23 mouse cellular contexts compared by ENCODE assay signal in the genomic region with DNA sequence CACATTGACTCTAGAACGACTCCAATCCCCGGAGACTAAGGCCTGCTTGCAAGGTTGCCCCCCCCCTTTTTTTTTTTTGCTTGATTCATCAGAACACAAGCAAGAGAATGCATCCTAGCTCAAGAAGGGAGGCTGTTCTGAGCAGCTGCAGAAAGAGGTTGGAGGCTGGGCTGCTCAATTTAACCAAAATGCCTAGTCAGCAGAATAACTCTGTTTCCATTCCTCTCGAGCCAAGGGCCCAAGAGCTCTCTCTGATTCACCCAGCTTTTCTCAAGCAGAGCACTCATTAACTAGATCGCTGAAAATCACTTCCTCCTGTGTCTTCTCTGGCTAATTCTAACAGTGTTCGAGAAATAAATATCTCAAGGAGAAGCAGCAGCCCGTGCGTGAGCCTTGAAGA. TPM values are rescaled to one million over a fixed set of nuclear protein-coding genes. Genes with fewer than 3 reads are reported as not detected.
DNase-seq lines count a peak whose midpoint lies in the region; ATAC-seq and TF ChIP-seq lines count a peak whose summit lies in the region.
"Had no signal": no experiment of that assay in that cellular context is flagged by ENCODE, and none has a peak within 500 bp of the region (broad histone marks: within the 10 kb centered on the region; RNA-seq: fewer than 3 reads in every experiment).

No protein-coding gene starts in this region.

- TF ChIP-seq POLR2A in kidney, adult 2 months (IDR thresholded peaks at IDR 0.05; ENCODE audit: low read depth, low read length) = no peak

- H3K4me2 ChIP-seq in embryonic facial prominence, embryonic 12.5 days (replicated peaks) = no peak overlapping the region
- H3K4me2 ChIP-seq in embryonic facial prominence, embryonic 14.5 days (ENCODE audit: low read depth, low read length) = no peak overlapping the region
- H3K4me2 ChIP-seq: liver, embryonic 11.5 days had no signal

- no peaks in the 10 kb centered on the region for H3K9me3 ChIP-seq in embryonic facial prominence, embryonic 12.5 days
- H3K9me3 ChIP-seq in embryonic facial prominence, embryonic 10.5 days = no peaks in the 10 kb centered on the region
- no peaks in the 10 kb centered on the region for H3K9me3 ChIP-seq in embryonic facial prominence, embryonic 14.5 days (ENCODE audit: control insufficient read depth, low read length)
- H3K9me3 ChIP-seq: G1E; heart, embryonic 10.5 days had no signal

- H3K27ac ChIP-seq in embryonic facial prominence, embryonic 12.5 days = peak overlapping the region; percentile 8; the same call in 1 of the 2 replicates
- H3K27ac ChIP-seq in embryonic facial prominence, embryonic 10.5 days (replicated peaks) = no peak overlapping the region
- peak overlapping the region; percentile 25; the same call in 1 of the 2 replicates for H3K27ac ChIP-seq in kidney, adult 2 months (ENCODE audit: insufficient read depth, low read depth, low read length)
- H3K27ac ChIP-seq in embryonic facial prominence, embryonic 14.5 days (replicated peaks; ENCODE audit: low read depth, low read length) = no peak overlapping the region
- H3K27ac ChIP-seq: heart, embryonic 10.5 days; stomach, postnatal 0 days had no signal

- H3K4me3 ChIP-seq in embryonic facial prominence, embryonic 12.5 days = no peak overlapping the region
- no peak overlapping the region for H3K4me3 ChIP-seq in embryonic facial prominence, embryonic 10.5 days
- no peak overlapping the region for H3K4me3 ChIP-seq in kidney, adult 2 months (ENCODE audit: insufficient read depth, low read depth, low read length)
- H3K4me3 ChIP-seq in embryonic facial prominence, embryonic 14.5 days (ENCODE audit: low read depth, low read length) = no peak overlapping the region
- H3K4me3 ChIP-seq: heart, embryonic 10.5 days had no signal

- no peak overlapping the region for H3K9ac ChIP-seq in embryonic facial prominence, embryonic 12.5 days
- no peak overlapping the region for H3K9ac ChIP-seq in embryonic facial prominence, embryonic 14.5 days (ENCODE audit: low read depth, low read length)

- H3K36me3 ChIP-seq in embryonic facial prominence, embryonic 12.5 days = no peaks in the 10 kb centered on the region
- H3K36me3 ChIP-seq in embryonic facial prominence, embryonic 10.5 days (replicated peaks) = no peaks in the 10 kb centered on the region
- H3K36me3 ChIP-seq in kidney, adult 2 months (ENCODE audit: control insufficient read depth, insufficient read depth, low read length) = no peaks in the 10 kb centered on the region
- H3K36me3 ChIP-seq in embryonic facial prominence, embryonic 14.5 days (ENCODE audit: control insufficient read depth, insufficient read depth, low read length) = no peaks in the 10 kb centered on the region
- H3K36me3 ChIP-seq: G1E; heart, embryonic 10.5 days had no signal

- no peak for TF ChIP-seq CTCF in kidney, adult 2 months (conservative IDR thresholded peaks at IDR 0.05; ENCODE audit: insufficient read depth, insufficient read length, low read depth, low read length)

- DNase-seq in embryonic facial prominence, embryonic 10.5 days (ENCODE audit: low spot score) = no peak
- peak; percentile 66 for DNase-seq in kidney, adult 2 months
- DNase-seq in kidney, adult 18-20 months = no peak
- DNase-seq in embryonic facial prominence, embryonic 14.5 days (ENCODE audit: low spot score) = peak; percentile 48
- DNase-seq in kidney, postnatal 36 days = peak; percentile 46 to 58
- no peak for DNase-seq in thymus, postnatal 36 days
- no peak for DNase-seq in spleen, adult 18-20 months
- DNase-seq: cerebellum, adult 9-10 months; lung, adult 18-20 months; lung, postnatal 36 days had no signal

- ATAC-seq in embryonic facial prominence, embryonic 12.5 days (ENCODE audit: insufficient number of reproducible peaks, insufficient read depth, low FRiP score, low TSS enrichment) = no peak
- ATAC-seq in embryonic facial prominence, embryonic 14.5 days (ENCODE audit: low read depth) = no peak
- ATAC-seq: midbrain, embryonic 16.5 days had no signal

- WGBS in embryonic facial prominence, embryonic 12.5 days = 68% methylated on average over 7 of the region's 7 CpGs
- 76% methylated on average over 7 of the region's 7 CpGs for WGBS in embryonic facial prominence, embryonic 10.5 days
- WGBS in kidney, adult 2 months = 43% methylated on average over 7 of the region's 7 CpGs
- 59% methylated on average over 7 of the region's 7 CpGs for WGBS in embryonic facial prominence, embryonic 14.5 days

- peaks cover 6% of the 10 kb centered on the region for H3K27me3 ChIP-seq in embryonic facial prominence, embryonic 12.5 days
- 0 out of 2 replicates have a peak, but pooled peaks cover 3% of the 10 kb centered on the region for H3K27me3 ChIP-seq in embryonic facial prominence, embryonic 10.5 days (replicated peaks; ENCODE audit: low read depth, poor library complexity, severe bottlenecking)
- H3K27me3 ChIP-seq in kidney, adult 2 months (replicated peaks; ENCODE audit: control insufficient read depth, insufficient read depth, low read length) = no peaks in the 10 kb centered on the region
- no peaks in the 10 kb centered on the region for H3K27me3 ChIP-seq in embryonic facial prominence, embryonic 14.5 days (replicated peaks; ENCODE audit: control insufficient read depth, insufficient read depth, low read length)

- H3K4me1 ChIP-seq in embryonic facial prominence, embryonic 12.5 days = no peaks in the 10 kb centered on the region
- peaks cover 8% of the 10 kb centered on the region; the same call in 1 of the 2 replicates for H3K4me1 ChIP-seq in embryonic facial prominence, embryonic 10.5 days
- peaks cover 16% of the 10 kb centered on the region; the same call in 1 of the 2 replicates for H3K4me1 ChIP-seq in kidney, adult 2 months (ENCODE audit: control insufficient read depth, insufficient read depth, low read length)
- no peaks in the 10 kb centered on the region for H3K4me1 ChIP-seq in embryonic facial prominence, embryonic 14.5 days (ENCODE audit: control insufficient read depth, insufficient read depth, low read length)
- H3K4me1 ChIP-seq: heart, embryonic 10.5 days had no signal

RNA-seq across cellular contexts. Expression of a gene that starts 9.5 kb away (rescaled TPM):
- 1.0 and 1.2 TPM in 2 replicates for polyA plus RNA-seq in embryonic facial prominence, embryonic 12.5 days (2016; fragmentation: Nextera tagmentation; extraction: Ambion mirVana)
- polyA plus RNA-seq in embryonic facial prominence, embryonic 10.5 days (2016; fragmentation: Nextera tagmentation; extraction: Ambion mirVana) = 0.44 and 0.52 TPM in 2 replicates
- 3.0 and 3.1 TPM in 2 replicates for polyA plus RNA-seq in kidney, adult 2 months (2012; rRNA removed)
- 1.0 TPM in 2 replicates for polyA plus RNA-seq in embryonic facial prominence, embryonic 14.5 days (2014; fragmentation: Nextera tagmentation; extraction: Ambion mirVana)
- polyA plus RNA-seq: G1E had no signal

RNA-seq across cellular contexts. Expression of a gene that starts 29.3 kb away (rescaled TPM):
- polyA plus RNA-seq in embryonic facial prominence, embryonic 12.5 days (2016; fragmentation: Nextera tagmentation; extraction: Ambion mirVana) = not detected in 2 replicates
- not detected in 2 replicates for polyA plus RNA-seq in embryonic facial prominence, embryonic 10.5 days (2016; fragmentation: Nextera tagmentation; extraction: Ambion mirVana)
- 0.06 and 0.14 TPM in 2 replicates for polyA plus RNA-seq in kidney, adult 2 months (2012; rRNA removed)
- not detected in 2 replicates for polyA plus RNA-seq in embryonic facial prominence, embryonic 14.5 days (2014; fragmentation: Nextera tagmentation; extraction: Ambion mirVana)
- polyA plus RNA-seq: embryonic facial prominence, embryonic 11.5 days; G1E; heart, embryonic 10.5 days; heart, postnatal 0 days; hindbrain, embryonic 11.5 days; large intestine, adult 2 months; limb, embryonic 11.5 days; liver, embryonic 11.5 days; midbrain, embryonic 16.5 days; stomach, postnatal 0 days; thymus, postnatal 0 days had no signal

RNA-seq across cellular contexts. Expression of a gene that starts 30.7 kb away (rescaled TPM):
- polyA plus RNA-seq in embryonic facial prominence, embryonic 12.5 days (2016; fragmentation: Nextera tagmentation; extraction: Ambion mirVana) = not detected in 2 replicates
- not detected in 2 replicates for polyA plus RNA-seq in embryonic facial prominence, embryonic 10.5 days (2016; fragmentation: Nextera tagmentation; extraction: Ambion mirVana)
- polyA plus RNA-seq in kidney, adult 2 months (2012; rRNA removed) = not detected in 2 replicates
- 0.03 and 0.04 TPM in 2 replicates for polyA plus RNA-seq in embryonic facial prominence, embryonic 14.5 days (2014; fragmentation: Nextera tagmentation; extraction: Ambion mirVana)
- polyA plus RNA-seq: embryonic facial prominence, embryonic 11.5 days; G1E; gonadal fat pad, adult 2 months; heart, embryonic 10.5 days; heart, postnatal 0 days; hindbrain, embryonic 11.5 days; large intestine, adult 2 months; limb, embryonic 11.5 days; liver, embryonic 11.5 days; midbrain, embryonic 16.5 days; stomach, postnatal 0 days; thymus, postnatal 0 days had no signal

RNA-seq across cellular contexts. Expression of a gene that starts 52.2 kb away (rescaled TPM):
- polyA plus RNA-seq in embryonic facial prominence, embryonic 12.5 days (2016; fragmentation: Nextera tagmentation; extraction: Ambion mirVana) = not detected in 2 replicates
- not detected in 2 replicates for polyA plus RNA-seq in embryonic facial prominence, embryonic 10.5 days (2016; fragmentation: Nextera tagmentation; extraction: Ambion mirVana)
- polyA plus RNA-seq in kidney, adult 2 months (2012; rRNA removed) = not detected in 2 replicates
- polyA plus RNA-seq in embryonic facial prominence, embryonic 14.5 days (2014; fragmentation: Nextera tagmentation; extraction: Ambion mirVana) = not detected in 2 replicates
- polyA plus RNA-seq: embryonic facial prominence, embryonic 11.5 days; G1E; gonadal fat pad, adult 2 months; heart, embryonic 10.5 days; heart, postnatal 0 days; hindbrain, embryonic 11.5 days; limb, embryonic 11.5 days; liver, embryonic 11.5 days; midbrain, embryonic 16.5 days; stomach, postnatal 0 days; thymus, postnatal 0 days had no signal

RNA-seq across cellular contexts. Expression of a gene that starts 54.4 kb away (rescaled TPM):
- polyA plus RNA-seq in embryonic facial prominence, embryonic 12.5 days (2016; fragmentation: Nextera tagmentation; extraction: Ambion mirVana) = not detected in 2 replicates
- not detected in 2 replicates for polyA plus RNA-seq in embryonic facial prominence, embryonic 10.5 days (2016; fragmentation: Nextera tagmentation; extraction: Ambion mirVana)
- polyA plus RNA-seq in kidney, adult 2 months (2012; rRNA removed) = not detected in 2 replicates
- polyA plus RNA-seq in embryonic facial prominence, embryonic 14.5 days (2014; fragmentation: Nextera tagmentation; extraction: Ambion mirVana) = 0.43 TPM in 1 of 2 replicates, not detected in the other
- polyA plus RNA-seq: embryonic facial prominence, embryonic 11.5 days; G1E; gonadal fat pad, adult 2 months; heart, embryonic 10.5 days; heart, postnatal 0 days; hindbrain, embryonic 11.5 days; large intestine, adult 2 months; limb, embryonic 11.5 days; liver, embryonic 11.5 days; midbrain, embryonic 16.5 days; stomach, postnatal 0 days; thymus, postnatal 0 days had no signal

Comparison
In these comparisons a context has a peak if more than half of its experiments do, and no peak if none do; other contexts are left out.
1. H3K27ac ChIP-seq: peak in embryonic facial prominence, embryonic 12.5 days (single experiment) and kidney, adult 2 months (single experiment); none in embryonic facial prominence, embryonic 10.5 days (single experiment) and embryonic facial prominence, embryonic 14.5 days (single experiment).
2. DNase-seq: peak in kidney, adult 2 months (single experiment), embryonic facial prominence, embryonic 14.5 days (single experiment) and kidney, postnatal 36 days (2 of 2); none in embryonic facial prominence, embryonic 10.5 days (single experiment), kidney, adult 18-20 months (single experiment), thymus, postnatal 36 days (0 of 2) and spleen, adult 18-20 months (0 of 2).